Mouse (Mus musculus): Measurements from ENCODE around the gene Rtn1. TPM values are rescaled to one million over a fixed set of nuclear protein-coding genes. Genes with fewer than 3 reads are reported as not detected.
"Not testable (repeated sequence)": the region's sequence is repeated elsewhere in the genome, so short reads cannot be mapped to it uniquely, and the experiment has no call there.

The Rtn1 gene
- polyA plus RNA-seq, 1 experiment from 2014 or later: 2,137 TPM

DNA sequence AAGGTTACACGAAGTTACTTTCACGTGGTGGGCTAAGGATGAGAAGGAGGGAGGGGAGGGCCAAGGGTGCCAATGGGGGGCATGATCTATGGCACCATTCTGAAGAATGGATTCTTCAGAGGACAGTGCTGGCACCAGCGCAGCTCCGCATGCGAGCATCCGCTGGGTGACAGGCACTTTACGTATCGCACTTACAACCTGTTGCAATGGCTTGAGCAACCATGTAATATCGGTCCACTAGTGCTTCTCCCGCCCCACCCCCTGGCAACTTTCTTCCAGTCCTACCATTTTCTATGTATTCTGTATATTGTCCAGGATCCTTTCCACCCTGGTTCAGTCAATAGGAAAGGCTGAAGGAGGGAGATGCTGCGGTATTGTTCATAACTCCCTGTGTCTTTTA is 102.6 kb downstream of the Rtn1 start:
- Histone ChIP-seq H3K4me1 (replicated peaks) (peaks cover 34% of the 10 kb centered on the region), H3K9me3 (no peaks in the 10 kb centered on the region), H3K9ac (no peak overlapping the region), H3K36me3 (peaks cover 15% of the 10 kb centered on the region; the same call in 1 of the 2 replicates), H3K27ac (replicated peaks) (no peak overlapping the region), H3K4me3 (no peak overlapping the region), H3K4me2 (no peak overlapping the region), H3K27me3 (no peaks in the 10 kb centered on the region)
- ATAC-seq (ENCODE audit: low read depth): no peak
- 85% methylated on average over 11 of the region's 11 CpGs for WGBS

DNA sequence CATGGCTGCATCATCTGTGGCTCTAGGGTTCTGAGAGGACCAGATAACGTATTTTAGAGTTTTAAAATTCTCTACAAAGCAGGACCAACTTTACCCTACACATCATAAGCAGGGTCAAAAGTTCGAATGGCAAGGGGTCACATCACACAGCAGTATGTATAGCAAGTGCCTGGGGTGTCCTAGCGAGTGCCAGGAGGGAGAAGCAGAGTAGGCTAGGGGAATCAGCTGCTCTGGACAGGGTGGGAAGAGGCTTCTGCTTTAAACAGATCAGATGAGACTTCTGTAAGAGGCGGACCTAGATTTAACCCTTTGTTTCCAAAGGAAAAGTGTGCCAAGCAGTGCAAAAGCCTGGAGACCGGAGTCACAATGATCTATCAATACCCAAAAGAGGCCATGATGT is 103.4 kb downstream of the Rtn1 start:
- Histone ChIP-seq H3K4me3 (no peak overlapping the region), H3K27me3 (no peaks in the 10 kb centered on the region), H3K4me2 (no peak overlapping the region), H3K9me3 (no peaks in the 10 kb centered on the region), H3K27ac (replicated peaks) (no peak overlapping the region), H3K9ac (no peak overlapping the region), H3K36me3 (peaks cover 15% of the 10 kb centered on the region; the same call in 1 of the 2 replicates), H3K4me1 (replicated peaks) (peaks cover 36% of the 10 kb centered on the region)
- no peak for ATAC-seq (ENCODE audit: low read depth)
- 47% methylated on average over 5 of the region's 5 CpGs for WGBS

DNA sequence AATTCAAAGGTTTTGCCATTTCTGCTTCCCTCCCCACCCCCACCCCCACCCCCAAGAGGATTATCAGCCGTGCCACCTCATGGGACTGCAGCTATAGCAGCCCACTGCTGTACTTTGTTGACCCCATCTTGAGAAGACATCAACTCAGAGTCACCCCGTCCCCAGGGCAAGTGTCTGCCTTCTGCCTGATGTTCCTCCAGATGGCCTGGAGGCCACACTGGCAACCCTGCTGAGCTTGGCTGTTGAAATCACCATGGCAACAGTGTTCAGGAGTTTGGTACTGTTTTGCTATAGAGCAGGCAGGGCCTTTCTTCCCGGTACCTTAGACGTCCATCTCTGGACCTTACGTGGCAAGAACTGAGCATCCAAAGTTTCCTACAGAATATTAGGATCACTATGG is 103.9 kb downstream of the Rtn1 start:
- no peak overlapping the region for H3K27ac ChIP-seq (replicated peaks)
- ATAC-seq (ENCODE audit: low read depth): peak; percentile 59; the same call in 1 of the 2 replicates
- no peak overlapping the region for H3K4me2 ChIP-seq
- no peak overlapping the region for H3K4me3 ChIP-seq
- WGBS: 14% methylated on average over 5 of the region's 5 CpGs
- no peak overlapping the region for H3K9ac ChIP-seq
- H3K4me1 ChIP-seq (replicated peaks): peaks cover 36% of the 10 kb centered on the region
- no peaks in the 10 kb centered on the region for H3K27me3 ChIP-seq
- peaks cover 15% of the 10 kb centered on the region; the same call in 1 of the 2 replicates for H3K36me3 ChIP-seq
- no peaks in the 10 kb centered on the region for H3K9me3 ChIP-seq

DNA sequence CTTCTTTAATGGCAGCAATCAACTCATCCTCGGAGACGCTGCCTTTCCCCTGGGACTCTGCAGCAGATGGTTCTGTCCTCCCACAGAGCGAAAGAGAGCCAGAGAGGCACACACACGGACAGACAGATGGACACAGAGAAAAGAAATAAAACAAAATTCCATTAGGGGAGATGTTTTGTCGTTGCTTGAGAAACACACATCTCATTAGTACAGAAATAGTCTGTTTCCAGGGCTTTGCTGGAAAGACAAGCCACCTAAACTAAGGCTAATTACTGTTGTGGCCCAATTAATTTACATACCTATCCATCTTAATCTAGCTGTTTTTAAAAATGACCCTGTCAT is 104.5 kb downstream of the Rtn1 start:
- no peak for ATAC-seq (ENCODE audit: low read depth)
- Histone ChIP-seq H3K27me3 (no peaks in the 10 kb centered on the region), H3K9ac (no peak overlapping the region), H3K4me3 (no peak overlapping the region), H3K4me2 (no peak overlapping the region), H3K9me3 (no peaks in the 10 kb centered on the region), H3K27ac (replicated peaks) (no peak overlapping the region), H3K4me1 (replicated peaks) (peaks cover 36% of the 10 kb centered on the region), H3K36me3 (peaks cover 15% of the 10 kb centered on the region; the same call in 1 of the 2 replicates)
- 26% methylated on average over 5 of the region's 5 CpGs for WGBS

DNA sequence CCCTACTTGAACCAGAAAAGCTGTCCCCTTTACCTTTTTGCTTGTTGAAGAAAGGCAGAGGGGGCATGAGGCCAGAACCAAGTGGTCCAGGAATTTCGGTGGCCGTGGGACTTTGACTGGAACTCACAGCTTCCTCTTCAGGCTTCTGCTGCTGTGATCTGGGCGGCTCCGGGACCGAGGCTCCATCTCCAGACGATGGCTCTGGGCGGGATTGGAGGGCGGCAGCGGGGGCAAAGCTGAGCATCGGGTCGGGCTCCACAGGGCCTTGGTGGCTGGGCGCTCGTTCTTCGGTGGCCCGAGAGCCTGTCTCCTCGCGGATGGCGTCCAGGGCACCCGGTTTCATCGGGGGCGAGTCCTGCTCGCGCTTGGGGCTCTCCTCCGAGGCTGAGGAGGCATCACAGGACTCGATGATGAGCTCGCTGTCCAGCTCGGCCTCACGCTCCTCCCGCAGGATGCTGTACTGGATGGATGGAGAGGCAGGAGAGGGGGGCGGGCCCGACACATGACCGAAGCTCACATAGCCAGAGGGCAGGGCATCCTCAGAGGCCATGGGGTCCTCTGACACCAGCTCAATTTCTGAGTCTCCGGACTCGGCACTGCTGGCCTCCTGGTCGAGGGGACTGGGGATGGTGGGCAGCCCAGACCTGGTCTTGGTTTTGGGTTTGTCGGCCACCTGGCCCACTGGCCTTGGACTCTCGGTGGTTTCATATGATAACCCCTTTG is 105.1 kb downstream of the Rtn1 start:
- WGBS: 76% methylated on average over 37 of the region's 37 CpGs
- H3K36me3 ChIP-seq: peaks cover 15% of the 10 kb centered on the region; the same call in 1 of the 2 replicates
- 0 out of 2 replicates have a peak overlapping the region, but pooled peaks have one; percentile 4 for H3K4me2 ChIP-seq
- H3K9ac ChIP-seq: 0 out of 2 replicates have a peak overlapping the region, but pooled peaks have one; percentile 2
- H3K27me3 ChIP-seq: no peaks in the 10 kb centered on the region
- H3K27ac ChIP-seq (replicated peaks): no peak overlapping the region
- H3K4me3 ChIP-seq: no peak overlapping the region
- peaks cover 37% of the 10 kb centered on the region for H3K4me1 ChIP-seq (replicated peaks)
- no peaks in the 10 kb centered on the region for H3K9me3 ChIP-seq
- no peak for ATAC-seq (ENCODE audit: low read depth)

DNA sequence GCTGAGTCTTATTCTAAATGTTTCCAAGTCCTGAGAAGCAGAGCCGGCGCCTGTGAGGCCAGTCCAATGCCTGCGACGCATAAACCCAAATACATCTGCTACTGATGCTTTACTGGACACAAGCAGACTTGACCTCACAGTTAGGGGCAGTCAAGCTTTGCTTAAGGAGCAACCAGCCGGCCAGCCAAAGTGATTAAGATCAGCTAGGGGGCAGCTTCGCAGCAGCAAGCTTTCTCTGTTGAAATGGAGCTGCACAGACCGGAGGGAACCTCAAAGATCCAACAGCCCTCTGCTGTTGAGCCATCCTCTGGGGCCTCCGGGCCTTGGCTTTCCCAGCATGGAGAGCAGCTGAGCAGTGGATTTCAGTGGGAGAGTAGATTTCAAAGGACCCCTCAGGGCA is 107.4 kb downstream of the Rtn1 start:
- ATAC-seq (ENCODE audit: low read depth): no peak
- H3K9ac ChIP-seq: no peak overlapping the region
- H3K4me2 ChIP-seq: no peak overlapping the region
- WGBS: 50% methylated on average over 8 of the region's 8 CpGs
- H3K27me3 ChIP-seq: no peaks in the 10 kb centered on the region
- H3K4me1 ChIP-seq (replicated peaks): peaks cover 43% of the 10 kb centered on the region
- H3K9me3 ChIP-seq: no peaks in the 10 kb centered on the region
- H3K36me3 ChIP-seq: peaks cover 8% of the 10 kb centered on the region; the same call in 1 of the 2 replicates
- H3K27ac ChIP-seq (replicated peaks): no peak overlapping the region
- H3K4me3 ChIP-seq: no peak overlapping the region

DNA sequence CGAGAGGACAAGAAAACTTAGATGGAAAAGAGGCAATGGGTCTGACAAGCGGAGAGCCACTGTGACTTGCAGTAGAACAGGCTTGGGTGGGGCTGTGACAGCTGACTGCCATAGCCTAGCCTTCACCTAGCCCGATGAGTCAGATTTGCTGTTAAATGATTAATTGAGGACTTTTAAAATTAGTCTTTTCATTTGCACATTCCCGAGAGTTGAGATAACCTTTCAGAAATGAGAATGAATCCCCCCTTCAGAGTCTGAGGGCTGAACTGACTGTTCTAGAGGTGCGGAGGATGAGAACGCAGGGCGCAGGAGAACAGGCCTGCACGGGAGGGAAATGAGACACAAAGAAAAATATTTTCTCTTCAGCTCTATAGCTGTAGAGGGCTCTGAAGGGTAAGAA is 107.9 kb downstream of the Rtn1 start:
- H3K9ac ChIP-seq: no peak overlapping the region
- no peak overlapping the region for H3K27ac ChIP-seq (replicated peaks)
- no peaks in the 10 kb centered on the region for H3K9me3 ChIP-seq
- ATAC-seq (ENCODE audit: low read depth): no peak
- H3K4me3 ChIP-seq: no peak overlapping the region
- peaks cover 40% of the 10 kb centered on the region for H3K4me1 ChIP-seq (replicated peaks)
- H3K36me3 ChIP-seq: peaks cover 8% of the 10 kb centered on the region; the same call in 1 of the 2 replicates
- H3K27me3 ChIP-seq: no peaks in the 10 kb centered on the region
- 73% methylated on average over 8 of the region's 8 CpGs for WGBS
- no peak overlapping the region for H3K4me2 ChIP-seq

DNA sequence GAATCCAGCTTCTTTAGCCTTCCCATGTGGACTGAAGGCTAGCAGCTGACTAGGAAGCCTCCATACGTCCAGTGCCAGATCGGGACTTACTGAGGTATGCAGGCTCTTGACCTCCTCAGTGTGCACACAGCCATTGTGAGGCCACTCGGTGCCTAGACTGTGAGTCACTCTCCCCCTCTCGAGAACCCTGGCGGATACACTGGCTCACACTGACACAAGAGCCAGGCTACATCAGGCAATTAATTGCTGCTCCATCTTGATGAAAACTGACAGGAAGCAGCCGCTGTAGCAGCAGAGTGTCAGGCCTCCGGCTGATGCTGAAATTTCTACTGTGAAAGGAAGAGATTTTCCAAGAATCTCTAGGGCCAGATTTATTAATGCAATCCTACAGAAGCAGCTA is 110.6 kb downstream of the Rtn1 start:
- H3K27me3 ChIP-seq: no peaks in the 10 kb centered on the region
- no peak overlapping the region for H3K4me2 ChIP-seq
- 67% methylated on average over 7 of the region's 7 CpGs for WGBS
- no peak overlapping the region for H3K9ac ChIP-seq
- H3K4me3 ChIP-seq: no peak overlapping the region
- H3K9me3 ChIP-seq: no peaks in the 10 kb centered on the region
- peaks cover 2% of the 10 kb centered on the region; the same call in 1 of the 2 replicates for H3K36me3 ChIP-seq
- H3K4me1 ChIP-seq (replicated peaks): peaks cover 16% of the 10 kb centered on the region
- no peak for ATAC-seq (ENCODE audit: low read depth)
- no peak overlapping the region for H3K27ac ChIP-seq (replicated peaks)

DNA sequence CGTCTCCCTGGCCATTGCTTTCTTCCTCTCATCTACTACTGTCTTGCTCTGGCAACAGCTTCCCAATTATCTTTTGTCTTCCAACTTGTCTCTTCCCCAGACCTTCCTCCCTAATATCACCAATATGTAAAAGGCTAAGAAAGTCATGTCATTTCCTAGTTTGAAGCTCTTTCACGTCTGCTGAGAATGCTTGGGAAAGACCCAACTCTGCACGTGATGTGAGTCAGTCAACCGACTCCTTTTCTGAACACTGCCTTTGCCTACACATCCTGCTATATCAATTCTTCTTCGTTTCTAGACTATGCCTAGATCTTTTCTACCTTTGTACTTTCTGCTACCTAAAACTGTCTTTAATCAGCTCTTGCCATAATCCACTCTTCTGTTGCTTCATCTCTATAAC is 112.3 kb downstream of the Rtn1 start:
- H3K27ac ChIP-seq (replicated peaks): no peak overlapping the region
- H3K4me2 ChIP-seq: no peak overlapping the region
- H3K9ac ChIP-seq: no peak overlapping the region
- no peaks in the 10 kb centered on the region; the same call in 1 of the 2 replicates for H3K9me3 ChIP-seq
- no peaks in the 10 kb centered on the region for H3K36me3 ChIP-seq
- H3K4me1 ChIP-seq (replicated peaks): peaks cover 12% of the 10 kb centered on the region
- ATAC-seq (ENCODE audit: low read depth): no peak
- WGBS: 92% methylated on average over 5 of the region's 5 CpGs
- no peak overlapping the region for H3K4me3 ChIP-seq
- H3K27me3 ChIP-seq: no peaks in the 10 kb centered on the region

DNA sequence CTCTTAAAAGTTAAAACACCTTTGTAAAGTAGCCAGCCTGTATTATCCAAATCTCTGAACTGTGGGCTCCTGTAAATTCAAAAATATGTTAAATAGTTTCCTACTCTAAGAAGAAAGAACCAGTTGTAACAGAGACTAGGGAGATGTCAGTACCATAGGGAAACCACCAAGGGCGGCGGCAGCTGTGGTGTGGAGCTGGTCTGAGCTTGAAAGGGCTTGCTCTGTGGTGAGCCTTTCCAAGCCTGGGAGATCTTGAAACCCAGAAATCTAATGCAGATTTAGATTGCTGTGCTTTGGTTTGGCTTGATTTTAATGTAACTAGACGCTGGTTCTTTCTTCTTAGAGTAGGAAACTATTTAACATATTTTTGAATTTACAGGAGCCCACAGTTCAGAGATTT is 115.7 kb downstream of the Rtn1 start:
- H3K36me3 ChIP-seq; H3K4me2 ChIP-seq; H3K27me3 ChIP-seq; H3K4me3 ChIP-seq; ATAC-seq (ENCODE audit: low read depth); H3K27ac ChIP-seq (replicated peaks); H3K4me1 ChIP-seq (replicated peaks); H3K9ac ChIP-seq; H3K9me3 ChIP-seq: not testable (repeated sequence)
- WGBS: 91% methylated on average over 3 of the region's 3 CpGs

DNA sequence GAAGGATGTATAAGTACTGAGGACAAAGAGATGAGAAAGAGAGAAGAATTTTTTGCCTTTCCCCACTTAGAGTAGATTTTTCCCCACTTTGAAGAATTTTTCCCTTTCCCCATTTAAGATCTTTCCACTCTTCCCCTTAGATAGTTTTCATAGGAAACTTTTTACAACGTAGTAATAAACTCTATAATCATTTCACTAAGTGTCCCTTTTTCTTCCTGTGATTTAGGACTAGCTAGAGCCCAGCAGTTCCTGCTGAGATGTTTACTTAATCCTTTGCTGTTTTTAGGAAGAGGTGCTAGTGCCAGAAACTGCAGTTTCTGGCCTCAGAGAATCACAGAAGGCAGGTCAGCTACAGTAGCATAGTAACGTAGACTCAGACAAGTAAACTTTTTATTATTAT is 116.3 kb downstream of the Rtn1 start:
- 59% methylated on average over 2 of the region's 2 CpGs for WGBS
- no peak overlapping the region for H3K4me3 ChIP-seq
- no peak overlapping the region for H3K9ac ChIP-seq
- ATAC-seq (ENCODE audit: low read depth): no peak
- no peak overlapping the region for H3K4me2 ChIP-seq
- no peaks in the 10 kb centered on the region for H3K4me1 ChIP-seq (replicated peaks)
- H3K27ac ChIP-seq (replicated peaks): no peak overlapping the region
- H3K36me3 ChIP-seq: no peaks in the 10 kb centered on the region
- no peaks in the 10 kb centered on the region for H3K27me3 ChIP-seq
- no peaks in the 10 kb centered on the region; the same call in 1 of the 2 replicates for H3K9me3 ChIP-seq

DNA sequence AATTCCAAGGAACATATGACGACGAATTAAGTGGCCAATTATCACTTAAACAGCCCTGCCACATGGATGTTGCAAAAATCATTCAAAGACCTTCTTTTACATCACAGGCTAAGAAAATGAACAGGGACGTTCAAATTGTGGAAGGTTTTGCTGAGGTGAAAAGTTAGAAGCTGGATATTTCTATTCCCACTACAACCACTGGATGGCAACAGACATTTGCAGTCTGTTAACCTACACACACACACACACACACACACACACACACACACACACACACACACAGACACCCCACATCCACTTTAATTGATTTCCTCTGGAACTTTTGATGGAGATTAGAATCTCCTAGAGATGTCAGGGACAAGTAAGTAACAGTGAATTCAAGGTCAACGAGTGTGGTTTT is 117.6 kb downstream of the Rtn1 start:
- Histone ChIP-seq H3K36me3 (no peaks in the 10 kb centered on the region), H3K9me3 (no peaks in the 10 kb centered on the region; the same call in 1 of the 2 replicates), H3K27me3 (no peaks in the 10 kb centered on the region), H3K4me2 (no peak overlapping the region), H3K9ac (no peak overlapping the region), H3K4me1 (replicated peaks) (no peaks in the 10 kb centered on the region), H3K4me3 (no peak overlapping the region), H3K27ac (replicated peaks) (no peak overlapping the region)
- 92% methylated on average over 4 of the region's 4 CpGs for WGBS
- ATAC-seq (ENCODE audit: low read depth): no peak

DNA sequence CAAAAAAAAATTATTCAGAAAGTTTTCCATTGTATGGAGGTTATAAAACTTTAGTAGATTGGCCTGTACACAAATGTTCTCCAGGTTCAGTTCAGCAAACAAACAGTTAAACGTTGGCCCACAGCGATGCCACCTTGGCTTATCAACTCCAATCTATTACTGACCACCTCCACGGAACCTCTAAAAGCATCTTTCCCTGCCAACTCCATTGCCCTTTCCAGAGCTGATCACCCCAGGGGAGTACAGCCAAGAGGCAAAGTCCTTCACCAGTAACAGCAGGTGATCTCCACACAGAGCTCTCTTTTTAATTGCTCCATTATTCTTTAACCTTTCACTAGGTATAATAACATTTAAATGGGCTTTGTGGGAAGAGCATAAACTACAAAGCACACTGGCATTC is 120.6 kb downstream of the Rtn1 start:
- no peak for ATAC-seq (ENCODE audit: low read depth)
- H3K9ac ChIP-seq: no peak overlapping the region
- H3K27me3 ChIP-seq: no peaks in the 10 kb centered on the region
- no peaks in the 10 kb centered on the region for H3K36me3 ChIP-seq
- no peak overlapping the region for H3K4me3 ChIP-seq
- H3K4me1 ChIP-seq (replicated peaks): 0 out of 2 replicates have a peak, but pooled peaks cover 5% of the 10 kb centered on the region
- WGBS: 43% methylated on average over 3 of the region's 3 CpGs
- no peak overlapping the region for H3K4me2 ChIP-seq
- no peak overlapping the region for H3K27ac ChIP-seq (replicated peaks)
- H3K9me3 ChIP-seq: no peaks in the 10 kb centered on the region; the same call in 1 of the 2 replicates
